23 mouse cellular contexts compared by ENCODE assay signal in genomic region chr16:24073613-24074244, GRCm38 (mm10).
DNase-seq lines count a peak whose midpoint lies in the region; TF ChIP-seq lines count a peak whose summit lies in the region.
"Had no signal": no experiment of that assay in that cellular context is flagged by ENCODE, and none has a peak within 500 bp of the region (broad histone marks: within the 10 kb centered on the region; RNA-seq: fewer than 3 reads in every experiment).

No protein-coding gene starts in this region.

- no peak for TF ChIP-seq CTCF in C2C12 (IDR thresholded peaks at IDR 0.05; ENCODE audit: control insufficient read depth, insufficient read depth, insufficient read length)

- DNase-seq in gastrocnemius, adult 18-20 months (ENCODE audit: low spot score) = peak; percentile 74
- DNase-seq in gastrocnemius, postnatal 4 days (ENCODE audit: low spot score in 2 of 2) = no peak
- DNase-seq in gastrocnemius, adult 8-10 months (ENCODE audit: low spot score in 2 of 2) = peak; percentile 56 to 67
- DNase-seq in urinary bladder, postnatal 4 days (ENCODE audit: low spot score in 2 of 2) = no peak
- DNase-seq in urinary bladder, postnatal 10 days (ENCODE audit: low spot score) = no peak
- DNase-seq: adrenal gland, adult 2 months; adrenal gland, postnatal 14 days; B cell, adult 2 months; cerebellum, adult 11 months; cerebellum, adult 2 months; cerebellum, adult 9-11 months; cerebellum, postnatal 25 days; heart, postnatal 36 days; kidney, adult 11 months had no signal

- H3K4me3 ChIP-seq in C2C12 (ENCODE audit: insufficient read depth, poor library complexity, severe bottlenecking) (no peak overlapping the region), myocyte (no peak overlapping the region)
- H3K4me3 ChIP-seq: erythroblast, embryonic 14.5 days; forebrain, embryonic 12.5 days; forebrain, embryonic 15.5 days; hindbrain, embryonic 10.5 days; hindbrain, embryonic 13.5 days; intestine, embryonic 15.5 days had no signal

- H3K27me3 ChIP-seq in C2C12 (ENCODE audit: control insufficient read depth, insufficient read depth, insufficient read length) (no peaks in the 10 kb centered on the region), myocyte (ENCODE audit: control insufficient read depth, insufficient read depth, insufficient read length) (no peaks in the 10 kb centered on the region)
- H3K27me3 ChIP-seq: forebrain, embryonic 12.5 days; forebrain, embryonic 15.5 days; hindbrain, embryonic 13.5 days; intestine, embryonic 15.5 days had no signal

- no peak overlapping the region for H3ac ChIP-seq in C2C12 (ENCODE audit: control insufficient read depth, insufficient read length, low read depth)
- H3ac ChIP-seq in myocyte (ENCODE audit: control insufficient read depth, insufficient read length) = no peak overlapping the region

- no peak for TF ChIP-seq POLR2A in myocyte (IDR thresholded peaks at IDR 0.05; ENCODE audit: insufficient read length, low read depth)

- H3K79me3 ChIP-seq in C2C12 (ENCODE audit: low read depth) = no peaks in the 10 kb centered on the region

- H3K79me2 ChIP-seq in C2C12 (ENCODE audit: control insufficient read depth, insufficient read depth) (no peaks in the 10 kb centered on the region), myocyte (ENCODE audit: control insufficient read depth, insufficient read depth) (no peaks in the 10 kb centered on the region)

- H3K4me2 ChIP-seq in myocyte (ENCODE audit: low read depth) = peak overlapping the region; percentile 47
- H3K4me2 ChIP-seq: forebrain, embryonic 12.5 days; forebrain, embryonic 15.5 days; heart, embryonic 11.5 days; hindbrain, embryonic 13.5 days; intestine, embryonic 15.5 days had no signal

- H3K36me3 ChIP-seq in C2C12 (ENCODE audit: control insufficient read depth, insufficient read depth) = no peaks in the 10 kb centered on the region
- H3K36me3 ChIP-seq in myocyte (ENCODE audit: control insufficient read depth, insufficient read depth) = no peaks in the 10 kb centered on the region
- H3K36me3 ChIP-seq: forebrain, embryonic 12.5 days; forebrain, embryonic 15.5 days; hindbrain, embryonic 10.5 days; hindbrain, embryonic 13.5 days; intestine, embryonic 15.5 days had no signal

TF ChIP-seq in C2C12, 6 proteins besides CTCF, POLR2A, EP300 and RAD21:
- TF ChIP-seq MYOG (IDR thresholded peaks at IDR 0.05; ENCODE audit: control insufficient read depth, extremely low read depth, insufficient read length) (no peak), MYOD1 (IDR thresholded peaks at IDR 0.05; ENCODE audit: control insufficient read depth, insufficient read length, low read depth) (peak; percentile 35)

TF ChIP-seq in myocyte, 11 proteins besides CTCF, POLR2A, EP300 and RAD21:
- TF ChIP-seq MYOG (IDR thresholded peaks at IDR 0.05; ENCODE audit: control insufficient read depth in 1 of 3, insufficient read depth in 1 of 3, insufficient read length in 2 of 3, low read depth in 2 of 3) = peak in 2 of 3 experiments; percentile 53 to 83
- TF ChIP-seq TCF12 (IDR thresholded peaks at IDR 0.05; ENCODE audit: insufficient read depth, poor library complexity, severe bottlenecking) = peak; percentile 66
- TF ChIP-seq MYOD1 (IDR thresholded peaks at IDR 0.05; ENCODE audit: control insufficient read depth in 1 of 3, insufficient read length in 2 of 3, low read depth in 2 of 3) = peak; percentile 13 to 82 (median 78)
- TF ChIP-seq E2F4 (IDR thresholded peaks at IDR 0.05; ENCODE audit: insufficient read depth) = no peak
- peak; percentile 14 for TF ChIP-seq TCF3 (IDR thresholded peaks at IDR 0.05; ENCODE audit: insufficient read length, low read depth)

Comparison
In these comparisons a context has a peak if more than half of its experiments do, and no peak if none do; other contexts are left out.
1. DNase-seq: peak in gastrocnemius, adult 18-20 months (single experiment) and gastrocnemius, adult 8-10 months (2 of 2); none in gastrocnemius, postnatal 4 days (0 of 2), urinary bladder, postnatal 4 days (0 of 2) and urinary bladder, postnatal 10 days (single experiment).